Mouse (Mus musculus) liver, embryonic 14.5 days (tissue): ENCODE measurements around the gene Donson.

Experiments
- CTCF ChIP-seq: IDR thresholded peaks from 2 replicates; pipeline ENCODE4 v1.5.1; 2016; ENCODE audit warnings: antibody characterized with exemption, low read depth, control low read depth
- EP300 ChIP-seq: IDR thresholded peaks from 2 replicates; pipeline ENCODE4 v1.6.1; 2016; ENCODE audit warnings: antibody characterized with exemption, low read depth

- TF ChIP-seq CTCF (no peak), EP300 (no peak)
These were observed 36.4 kb downstream of the Donson start for GRCm38 (mm10) chr16:91652191-91652590.
